Mouse (Mus musculus) thymus, adult 2 months (tissue): ENCODE measurements around the gene Mastl. TPM values are rescaled to one million over a fixed set of nuclear protein-coding genes. Genes with fewer than 3 reads are reported as not detected.

Experiments used
- DNase-seq: peaks from one replicate; pipeline ENCODE4 v3.0.0; 2021
- H3K27ac ChIP-seq: fragments of 200-500 bp; 2 replicates; pipeline ENCODE4 v1.5.1; 2012; ENCODE audit warnings: low read length, control low read depth; ENCODE audit not compliant: control insufficient read depth, insufficient read depth
- H3K27me3 ChIP-seq: fragments of 200-500 bp; 2 replicates; pipeline ENCODE4 v1.6.1; 2012; ENCODE audit warnings: mild to moderate bottlenecking, low read length, moderate library complexity, mixed read lengths; ENCODE audit not compliant: control insufficient read depth, insufficient read depth
- H3K36me3 ChIP-seq: fragments of 200-500 bp; 2 replicates; pipeline ENCODE4 v1.6.1; 2012; ENCODE audit warnings: mild to moderate bottlenecking, low read length, moderate library complexity; ENCODE audit not compliant: control insufficient read depth, insufficient read depth
- H3K4me1 ChIP-seq: fragments of 200-500 bp; replicated peaks from 2 replicates; pipeline ENCODE4 v1.6.1; 2012; ENCODE audit warnings: low read length; ENCODE audit not compliant: control insufficient read depth, insufficient read depth
- H3K4me3 ChIP-seq: fragments of 200-500 bp; 2 replicates; pipeline ENCODE4 v1.5.1; 2012; ENCODE audit warnings: mild to moderate bottlenecking, low read length, control low read depth, moderate library complexity; ENCODE audit not compliant: control insufficient read depth, insufficient read depth
- CTCF ChIP-seq: fragments of 200-500 bp; IDR thresholded peaks from 2 replicates; pipeline ENCODE4 v1.5.1; 2012; ENCODE audit warnings: mild to moderate bottlenecking, control low read depth, low read length, moderate library complexity, borderline replicate concordance; ENCODE audit not compliant: control insufficient read depth, poor library complexity, insufficient read depth; ENCODE audit errors: extremely low read depth
- POLR2A ChIP-seq: fragments of 200-500 bp; IDR thresholded peaks from 2 replicates; pipeline ENCODE4 v1.6.1; 2012; ENCODE audit warnings: mild to moderate bottlenecking, low read length, control low read depth, moderate library complexity; ENCODE audit not compliant: control insufficient read depth, poor library complexity, insufficient read depth; ENCODE audit errors: extremely low read depth
- WGBS: fragments of 180-500 bp; shearing (Covaris S2); methylation state at CpG from one replicate; pipeline ENCODE4 v1.1.7; 2018; 5-methylcytosine and 5-hydroxymethylcytosine counted together
- polyA plus RNA-seq: library from polyadenylated mRNA; depleted of rRNA; stranded (reverse); fragments of >200 nt; gene quantifications from 2 replicates; pipeline ENCODE4 v1.2.3, GENCODE M21; 2012

Gene Mastl
- polyA plus RNA-seq, 1 experiment, result 1.6 TPM

- WGBS, result 97% methylated on average over 5 of the region's 5 CpGs
- no peak overlapping the region for H3K27ac ChIP-seq
These were observed 78.1 kb downstream of the Mastl start for GRCm38 (mm10) chr2:23077693-23078092.

GRCm38 (mm10) chr2:23076783-23077182, 79.0 kb downstream of the Mastl start:
- Histone ChIP-seq H3K4me3 (no peak overlapping the region), H3K36me3 (peaks cover 52% of the 10 kb centered on the region), H3K27me3 (no peaks in the 10 kb centered on the region), H3K4me1 (no peaks in the 10 kb centered on the region), H3K27ac (no peak overlapping the region)
- no peak for DNase-seq
- TF ChIP-seq POLR2A (no peak), CTCF (no peak)

More at GRCm38 (mm10) chr2:23077693-23078092, 78.1 kb downstream of the Mastl start:
- no peak for DNase-seq
- H3K4me1 ChIP-seq, result no peaks in the 10 kb centered on the region
- H3K27me3 ChIP-seq, result no peaks in the 10 kb centered on the region
- no peak for TF ChIP-seq POLR2A
- TF ChIP-seq CTCF, result no peak
- peaks cover 56% of the 10 kb centered on the region for H3K36me3 ChIP-seq
- no peak overlapping the region for H3K4me3 ChIP-seq

- TF ChIP-seq POLR2A, result no peak
- no peak for TF ChIP-seq CTCF
- H3K4me3 ChIP-seq, result no peak overlapping the region
- DNase-seq, result no peak
- no peaks in the 10 kb centered on the region for H3K27me3 ChIP-seq
- no peaks in the 10 kb centered on the region for H3K4me1 ChIP-seq
- peaks cover 43% of the 10 kb centered on the region for H3K36me3 ChIP-seq
- H3K27ac ChIP-seq, result no peak overlapping the region
These were observed 80.0 kb downstream of the Mastl start for GRCm38 (mm10) chr2:23075846-23076245.

GRCm38 (mm10) chr2:23071406-23071805, 84.4 kb downstream of the Mastl start:
- Histone ChIP-seq H3K4me3 (no peak overlapping the region), H3K27me3 (no peaks in the 10 kb centered on the region), H3K27ac (no peak overlapping the region), H3K4me1 (no peaks in the 10 kb centered on the region), H3K36me3 (peaks cover 9% of the 10 kb centered on the region)
- TF ChIP-seq POLR2A, result no peak
- no peak for TF ChIP-seq CTCF
- WGBS, result 100% methylated on average over 1 of the region's 1 CpGs
- DNase-seq, result no peak

GRCm38 (mm10) chr2:23070491-23070890, 85.3 kb downstream of the Mastl start:
- H3K27me3 ChIP-seq, result no peaks in the 10 kb centered on the region
- WGBS, result 95% methylated on average over 2 of the region's 2 CpGs
- no peak overlapping the region for H3K27ac ChIP-seq
- DNase-seq, result no peak
- H3K36me3 ChIP-seq, result peaks cover 6% of the 10 kb centered on the region; the same call in 1 of the 2 replicates
- no peak overlapping the region for H3K4me3 ChIP-seq
- TF ChIP-seq POLR2A (no peak), CTCF (no peak)
- no peaks in the 10 kb centered on the region for H3K4me1 ChIP-seq

- under 1% methylated on average over 50 of the region's 50 CpGs for WGBS
- Histone ChIP-seq H3K27ac (peak overlapping the region; percentile 87), H3K4me1 (no peaks in the 10 kb centered on the region), H3K4me3 (peak overlapping the region; percentile 86), H3K36me3 (no peaks in the 10 kb centered on the region), H3K27me3 (no peaks in the 10 kb centered on the region)
- DNase-seq, result peak; percentile 98
- TF ChIP-seq POLR2A, result peak; percentile 97
- TF ChIP-seq CTCF, result peak; percentile 49; the same call in 1 of the 2 replicates
These were observed 86.7 kb downstream of the Mastl start for GRCm38 (mm10) chr2:23068894-23069744.

- no peak for TF ChIP-seq POLR2A
- no peak for TF ChIP-seq CTCF
- DNase-seq, result no peak
These were observed 87.5 kb downstream of the Mastl start for GRCm38 (mm10) chr2:23068370-23068737.

More at GRCm38 (mm10) chr2:23068370-23068737, 87.5 kb downstream of the Mastl start:
- H3K4me3 ChIP-seq, result peak overlapping the region; percentile 86
- H3K36me3 ChIP-seq, result no peaks in the 10 kb centered on the region
- WGBS, result under 1% methylated on average over 21 of the region's 21 CpGs
- peak overlapping the region; percentile 87 for H3K27ac ChIP-seq
- H3K27me3 ChIP-seq, result no peaks in the 10 kb centered on the region
- no peaks in the 10 kb centered on the region for H3K4me1 ChIP-seq
